Mouse (Mus musculus) cerebellum, adult 18-20 months (tissue): ENCODE results near the gene Chfr.
A peak's percentile ranks its signal among the peaks of the same experiment; 100 is the strongest.

Experiments used
- DNase-seq, 2 experiments: peaks; one replicate each; pipeline ENCODE4 v3.0.0; 2021

Chfr gene

GRCm38 (mm10) chr5:110135293-110136086, at the start of gene Chfr:
TSS of gene Chfr (plus strand) at chr5:110135842.
- DNase-seq = peak; percentile 98 to 100

GRCm38 (mm10) chr5:110086161-110086866, 49.3 kb upstream of the Chfr start:
- DNase-seq = no peak

DNA sequence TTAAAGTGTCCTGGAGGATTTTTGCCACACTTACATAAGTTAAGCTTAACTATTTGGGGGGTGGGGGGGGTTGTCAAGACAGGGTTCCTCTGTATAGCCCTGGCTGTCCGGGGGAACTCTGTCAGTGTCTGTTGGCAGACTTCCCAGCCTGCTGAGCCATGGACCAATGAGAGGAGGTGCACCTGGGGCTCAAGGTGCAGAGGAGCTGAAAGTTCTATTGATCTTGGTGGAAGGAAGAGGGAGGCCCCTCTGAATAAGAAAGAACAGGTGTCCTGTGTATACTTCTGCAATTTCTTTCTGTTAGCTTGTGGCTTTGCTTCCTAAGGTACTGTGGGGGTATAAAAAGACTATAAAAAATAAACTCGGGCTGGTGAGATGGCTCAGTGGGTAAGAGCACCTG, 44.1 kb upstream of the Chfr start:
- DNase-seq = no peak

- DNase-seq = peak; percentile 85 to 92
Measured at GRCm38 (mm10) chr5:110094030-110094846, 41.4 kb upstream of the Chfr start, which contains the start of gene Gm35315. TSS of gene Gm35315 (minus strand) at chr5:110094420.

GRCm38 (mm10) chr5:110094847-110095213, 40.8 kb upstream of the Chfr start:
- no peak for DNase-seq

DNA sequence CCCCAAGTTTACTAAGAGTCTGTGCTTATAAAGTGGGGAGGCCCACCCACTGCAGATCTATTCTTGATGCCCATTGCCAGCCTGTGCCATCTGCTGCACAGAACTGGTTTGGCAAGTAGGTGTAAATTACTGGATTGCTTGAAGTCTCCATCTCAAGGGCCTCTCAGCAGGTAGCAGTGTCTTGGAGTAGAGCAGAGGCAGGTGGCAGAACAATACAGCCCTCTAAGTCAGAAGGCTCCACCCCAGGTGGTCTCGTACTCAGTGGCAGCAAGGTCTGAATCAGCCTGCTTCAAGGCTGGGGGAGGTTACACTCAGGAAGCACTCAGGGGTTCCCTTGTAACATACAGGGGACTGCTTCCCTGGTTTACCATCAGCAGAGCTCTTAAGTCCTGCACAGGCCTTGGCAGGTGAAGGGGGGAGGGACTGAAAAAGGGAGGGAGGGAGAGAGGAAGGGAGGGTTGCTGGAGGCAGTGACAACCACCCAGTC, 36.6 kb upstream of the Chfr start:
- no peak for DNase-seq

- no peak for DNase-seq
Measured at GRCm38 (mm10) chr5:110099656-110100580, 35.7 kb upstream of the Chfr start, which contains the start of gene Plcxd1. TSS of gene Plcxd1 (plus strand) at chr5:110099969.

DNA sequence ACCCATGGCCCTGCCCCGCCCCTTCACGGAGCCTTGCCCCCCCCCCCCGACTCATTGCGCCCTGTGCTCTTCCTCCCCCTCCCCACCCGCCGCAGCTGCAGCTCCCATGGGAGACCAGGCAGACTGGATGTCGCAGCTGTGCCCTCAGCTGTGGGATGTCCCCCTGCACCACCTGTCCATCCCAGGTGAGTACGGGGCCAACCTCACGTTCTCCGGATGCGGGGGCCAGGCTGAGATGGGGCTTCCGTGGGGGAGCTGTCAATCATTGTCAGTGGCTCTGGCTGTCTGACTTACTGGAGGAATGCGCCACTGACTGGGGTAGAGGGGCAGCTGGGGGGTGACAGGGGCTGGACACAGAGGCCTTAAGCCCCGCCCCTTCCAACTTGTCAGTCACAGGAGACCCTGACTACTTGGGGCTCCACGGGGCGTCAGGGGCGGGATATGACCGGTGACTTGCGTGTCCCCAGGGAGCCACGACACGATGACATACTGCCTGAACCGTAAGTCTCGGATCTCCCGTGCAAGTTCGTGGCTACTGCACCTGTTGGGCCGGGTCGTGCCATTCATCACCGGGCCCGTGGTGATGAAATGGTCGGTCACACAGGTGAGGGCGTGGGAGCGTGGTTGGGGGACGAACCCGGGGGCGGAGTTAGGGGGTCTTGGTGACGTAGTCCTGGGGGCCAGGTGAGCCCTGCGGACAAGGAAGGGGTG, 34.6 kb upstream of the Chfr start:
- peak; percentile 37 to 48 for DNase-seq

DNA sequence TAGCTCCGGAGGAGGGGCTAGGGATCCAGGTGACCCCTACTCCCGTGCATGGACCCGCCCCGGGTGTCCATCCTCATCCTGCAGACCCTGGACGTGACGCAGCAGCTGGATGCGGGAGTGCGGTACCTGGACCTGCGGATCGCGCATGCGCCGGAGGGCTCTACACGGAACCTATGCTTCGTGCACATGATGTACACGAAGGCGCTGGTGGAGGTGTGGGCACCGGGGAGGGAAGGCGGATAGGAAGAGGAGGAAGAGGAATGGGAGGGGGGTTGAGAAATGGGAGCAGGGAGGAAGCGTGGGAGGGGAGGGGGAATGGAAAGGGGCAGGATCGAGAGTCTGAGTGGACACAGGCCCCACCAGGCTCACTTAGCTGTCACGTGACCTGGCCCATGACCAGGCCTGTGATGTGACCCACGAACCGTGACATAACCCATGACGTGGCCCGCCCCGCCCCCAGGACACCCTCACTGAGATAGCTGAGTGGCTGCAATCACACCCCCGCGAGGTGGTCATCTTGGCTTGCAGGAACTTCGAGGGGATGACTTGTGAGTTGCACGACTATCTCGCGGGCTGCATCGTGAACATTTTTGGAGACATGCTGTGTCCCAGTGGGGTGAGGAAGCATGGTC, 33.8 kb upstream of the Chfr start:
- peak; percentile 65 to 70 for DNase-seq

DNA sequence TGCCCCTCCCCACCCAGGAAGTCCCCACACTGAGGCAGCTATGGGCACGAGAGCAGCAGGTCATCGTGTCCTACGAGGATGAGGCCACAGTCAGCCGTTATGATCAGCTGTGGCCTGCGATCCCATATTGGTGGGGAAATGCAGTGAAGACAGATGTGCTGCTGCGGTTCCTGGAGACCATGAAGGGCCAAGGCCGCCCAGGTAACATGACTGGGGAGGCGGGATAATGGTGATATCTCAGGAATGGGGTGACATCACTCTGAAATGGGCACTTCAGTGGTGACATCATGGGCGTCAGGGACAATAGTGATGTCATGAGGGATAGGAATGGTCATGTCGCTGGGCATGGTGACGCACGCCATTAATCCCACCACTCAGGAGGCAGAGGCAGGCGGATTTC, 33.2 kb upstream of the Chfr start:
- no peak for DNase-seq

GRCm38 (mm10) chr5:110102853-110103625, 32.6 kb upstream of the Chfr start:
- DNase-seq = no peak

DNA sequence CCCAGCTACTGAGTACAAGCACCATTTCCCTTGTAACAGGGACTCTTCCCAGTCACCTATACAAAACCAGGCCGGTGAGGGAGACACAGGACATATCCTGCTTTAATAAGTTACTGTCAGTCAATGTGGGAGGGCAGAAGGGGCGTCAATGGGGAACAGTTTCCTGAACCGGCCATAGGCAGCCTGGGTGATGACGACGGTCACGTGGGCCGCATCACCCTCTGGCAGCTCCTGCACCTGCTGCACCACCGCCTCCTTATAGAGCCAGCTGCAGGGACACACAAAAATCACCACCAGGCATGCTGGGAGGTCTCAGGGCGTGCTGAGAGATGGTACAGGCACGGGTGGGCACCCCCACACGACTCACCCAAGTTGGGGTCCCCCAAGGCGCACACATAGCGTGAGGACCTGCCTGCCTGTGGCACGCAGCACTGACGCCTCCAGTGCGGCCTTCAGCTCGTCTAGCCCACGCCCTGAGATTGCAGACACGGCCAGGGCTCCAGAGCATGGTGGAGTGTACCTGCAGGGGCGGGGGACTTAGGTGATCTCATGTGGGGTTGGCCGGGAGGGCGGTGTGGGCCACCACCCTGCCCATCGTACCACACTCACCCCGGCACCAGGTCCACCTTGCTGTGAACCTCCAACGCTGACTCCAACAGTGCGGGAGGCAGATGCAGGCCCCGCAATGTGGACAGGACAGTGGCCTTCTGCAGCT, 31.6 kb upstream of the Chfr start:
- peak in 1 of 2 experiments; percentile 6 for DNase-seq

- peak in 1 of 2 experiments; percentile 12 for DNase-seq
Measured at GRCm38 (mm10) chr5:110104616-110105380, 30.8 kb upstream of the Chfr start.

DNA sequence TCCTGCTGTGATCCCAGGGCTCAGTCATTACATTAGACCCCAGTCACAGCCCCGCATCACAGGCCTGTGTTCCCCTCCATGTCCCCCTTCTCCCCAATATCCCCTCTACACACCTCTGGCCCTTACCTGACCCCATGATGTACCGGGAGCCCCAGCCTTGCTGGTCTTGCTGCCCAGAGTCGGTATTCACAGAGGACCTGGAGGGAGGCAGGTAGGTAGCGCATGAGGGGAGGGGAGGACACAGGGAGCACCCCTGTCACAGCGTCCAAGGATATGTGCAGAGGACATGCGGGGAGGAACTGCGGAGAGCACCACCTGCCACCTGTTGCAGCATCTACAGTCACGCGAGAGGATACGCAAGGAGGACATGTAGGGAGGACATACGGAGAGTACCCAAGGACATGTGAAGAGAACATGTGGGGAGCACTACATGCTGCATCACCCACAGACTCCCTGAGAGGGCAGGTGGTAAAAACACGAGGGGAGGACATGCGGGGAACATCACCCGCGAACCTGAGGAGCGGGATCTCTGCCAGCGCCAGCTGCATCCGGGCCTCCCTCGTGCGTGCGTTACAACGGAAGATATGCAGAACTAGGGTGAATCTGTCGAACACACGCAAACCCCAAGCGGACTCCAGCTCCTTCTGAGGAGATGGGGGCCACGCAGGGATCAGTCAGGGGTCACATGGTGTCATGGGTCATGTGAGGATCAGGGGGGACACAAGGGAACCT, 29.3 kb upstream of the Chfr start:
- DNase-seq = peak; percentile 35 to 44

DNA sequence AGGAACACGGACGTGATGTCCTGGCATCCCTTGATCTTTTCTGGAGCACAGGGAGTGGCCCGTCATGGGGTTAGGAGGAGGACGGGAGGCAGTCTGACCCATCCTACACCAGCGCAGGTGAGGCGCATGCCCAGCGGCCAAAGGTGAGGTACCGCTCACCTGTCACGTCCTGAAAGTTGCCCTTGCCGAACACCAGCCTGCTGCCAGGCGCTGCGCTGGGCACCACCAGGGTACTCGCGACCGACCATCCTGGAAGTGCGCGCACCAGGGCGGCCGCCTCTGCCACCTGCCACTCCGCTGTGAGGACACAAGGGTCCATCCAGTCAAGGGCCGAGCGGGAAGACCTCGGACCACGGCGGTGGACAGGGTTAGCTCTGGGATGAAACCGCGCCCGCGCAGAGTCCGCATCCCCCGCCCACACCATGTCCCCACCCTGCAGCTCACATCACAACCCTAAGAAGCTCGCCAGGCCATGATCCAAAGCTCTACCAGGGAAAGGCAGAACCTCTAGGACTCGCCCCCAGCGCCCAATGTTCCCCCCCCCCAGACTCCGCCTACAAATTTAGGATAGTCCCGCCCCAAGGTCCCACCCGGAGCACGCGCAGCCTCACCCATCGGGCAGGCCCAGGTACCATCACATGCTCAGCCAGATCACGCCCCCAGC, 28.6 kb upstream of the Chfr start:
- peak in 1 of 2 experiments; percentile 58 for DNase-seq

DNA sequence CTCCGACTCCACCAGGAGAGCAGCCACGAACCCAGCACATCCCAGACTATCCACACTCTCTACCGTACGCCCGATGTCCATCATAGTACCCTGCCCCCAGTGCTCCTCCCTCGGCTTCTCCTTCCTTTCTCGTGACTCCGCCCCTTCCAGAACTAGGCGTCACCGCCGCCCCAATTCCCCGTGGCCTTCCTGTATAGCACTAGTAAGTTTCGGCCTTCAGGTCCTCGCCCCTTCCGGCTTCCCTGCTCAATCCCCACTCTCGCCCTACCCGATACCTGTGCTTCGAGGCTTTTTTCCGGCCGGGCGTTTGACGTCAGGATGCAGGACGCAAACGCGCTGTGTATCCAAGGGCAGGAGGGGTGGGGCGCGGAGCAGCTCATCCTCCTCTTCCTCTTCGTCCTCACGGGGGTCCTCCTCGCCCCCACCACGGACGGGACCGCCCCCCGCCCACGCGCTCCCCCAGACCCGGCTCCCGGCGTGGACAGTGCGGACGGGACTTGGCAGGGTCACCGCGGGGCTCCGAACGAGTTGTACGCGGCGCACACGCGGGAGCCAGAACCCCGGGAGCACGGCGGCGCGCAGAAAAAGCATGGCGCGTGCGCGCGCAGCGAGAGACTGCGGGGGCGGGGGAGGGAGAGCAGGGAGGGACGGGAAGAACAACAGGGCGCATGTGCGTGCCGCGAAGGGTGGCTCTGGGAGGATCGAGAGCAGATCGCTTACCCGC, 27.9 kb upstream of the Chfr start, which contains the start of gene Gtpbp6:
TSS of gene Gtpbp6 (minus strand) at position 617 of the 724 bp plus-strand sequence.
- DNase-seq = peak; percentile 92 to 97
